Mouse (Mus musculus) hindbrain, embryonic 15.5 days (tissue): ENCODE data around the gene Ajuba. TPM values are rescaled to one million over a fixed set of nuclear protein-coding genes. Genes with fewer than 3 reads are reported as not detected.
"Not testable (repeated sequence)": the region's sequence is repeated elsewhere in the genome, so short reads cannot be mapped to it uniquely, and the experiment has no call there.

ENCODE experiments used
- ATAC-seq: fragments of 200-750 bp; cut with Nextera tagmentation; 2 replicates; pipeline ENCODE4 v1.8.0; 2017; ENCODE audit warnings: low read depth, moderate number of reproducible peaks, moderate TSS enrichment; ENCODE audit not compliant: low FRiP score
- H3K27ac ChIP-seq: fragments of 300-500 bp; sonication (generic); replicated peaks from 2 replicates; pipeline ENCODE4 v1.5.1; 2015; ENCODE audit warnings: mild to moderate bottlenecking, inconsistent platforms
- H3K27me3 ChIP-seq: fragments of 300-500 bp; sonication (generic); 2 replicates; pipeline ENCODE4 v1.6.1; 2015; ENCODE audit warnings: control low read depth, inconsistent platforms
- H3K36me3 ChIP-seq: fragments of 300-500 bp; sonication (generic); 2 replicates; pipeline ENCODE4 v1.6.1; 2015; ENCODE audit warnings: control low read depth, inconsistent platforms
- H3K4me1 ChIP-seq: fragments of 300-500 bp; sonication (generic); replicated peaks from 2 replicates; pipeline ENCODE4 v1.6.1; 2015; ENCODE audit warnings: control low read depth, inconsistent platforms
- H3K4me2 ChIP-seq: fragments of 300-500 bp; sonication (generic); 2 replicates; pipeline ENCODE4 v1.6.1; 2015; ENCODE audit warnings: moderate library complexity, mild to moderate bottlenecking, inconsistent platforms
- H3K4me3 ChIP-seq: fragments of 300-500 bp; sonication (generic); 2 replicates; pipeline ENCODE4 v1.5.1; 2015; ENCODE audit warnings: mild to moderate bottlenecking, inconsistent platforms
- H3K9ac ChIP-seq: fragments of 300-500 bp; sonication (generic); 2 replicates; pipeline ENCODE4 v1.6.1; 2015; ENCODE audit warnings: inconsistent platforms
- H3K9me3 ChIP-seq: fragments of 300-500 bp; sonication (generic); 2 replicates; pipeline ENCODE4 v1.6.1; 2016; ENCODE audit warnings: control low read depth, inconsistent platforms
- WGBS: fragments of 180-500 bp; shearing (Covaris S2); methylation state at CpG from one replicate; pipeline ENCODE4 v1.1.7; 2015; 5-methylcytosine and 5-hydroxymethylcytosine counted together
- polyA plus RNA-seq: library from polyadenylated mRNA; unstranded; fragments of >200 nt; fragmentation: Nextera tagmentation; extraction: Ambion mirVana; gene quantifications from 2 replicates; pipeline ENCODE4 v1.2.1, GENCODE M21; 2015

The Ajuba gene
- 8.7 and 9.6 TPM in 2 replicates for polyA plus RNA-seq

- no peaks in the 10 kb centered on the region for H3K36me3 ChIP-seq
- ATAC-seq, result peak; percentile 78
- peak within 1 kb of the TSS; percentile 81 for H3K4me2 ChIP-seq
- peak within 1 kb of the TSS; percentile 49 for H3K9ac ChIP-seq
- H3K27me3 ChIP-seq, result peaks cover 34% of the 10 kb centered on the region
- H3K4me3 ChIP-seq, result peak within 1 kb of the TSS; percentile 51
- H3K27ac ChIP-seq, result peak within 1 kb of the TSS; percentile 73
- WGBS, result under 1% methylated on average over 59 of the region's 66 CpGs
- peaks cover 55% of the 10 kb centered on the region for H3K4me1 ChIP-seq
- H3K9me3 ChIP-seq, result no peaks in the 10 kb centered on the region
Measured at GRCm38 (mm10) chr14:54577089-54577982, at the start of gene Ajuba. Gene Ajuba, minus strand, starts transcription at chr14:54577558.

DNA sequence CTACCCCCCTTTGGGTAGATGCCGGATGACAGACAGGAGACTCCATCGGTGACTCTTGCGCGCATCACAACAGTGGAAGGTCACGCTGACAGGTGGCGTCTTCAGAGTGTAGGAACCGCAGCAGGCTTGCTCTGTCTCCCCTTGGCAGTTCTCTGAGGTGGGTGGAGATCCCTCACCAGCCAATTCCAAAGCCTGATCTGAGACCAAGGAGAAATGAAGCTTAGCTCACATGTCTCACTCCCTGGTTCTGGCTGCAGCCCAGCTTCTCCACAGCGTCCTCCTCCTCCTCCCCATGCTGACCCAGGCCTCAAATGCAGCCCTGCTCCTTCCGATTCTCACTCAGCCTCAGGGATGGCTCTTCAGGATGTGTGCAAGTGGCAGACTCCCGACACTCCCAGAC lies 47.6 kb upstream of the Ajuba start:
- H3K9me3 ChIP-seq, result no peaks in the 10 kb centered on the region
- ATAC-seq, result no peak
- no peak overlapping the region for H3K4me3 ChIP-seq
- H3K27me3 ChIP-seq, result no peaks in the 10 kb centered on the region
- no peaks in the 10 kb centered on the region for H3K36me3 ChIP-seq
- 64% methylated on average over 10 of the region's 10 CpGs for WGBS
- H3K4me1 ChIP-seq, result no peaks in the 10 kb centered on the region
- H3K4me2 ChIP-seq, result no peak overlapping the region
- H3K27ac ChIP-seq, result no peak overlapping the region
- no peak overlapping the region for H3K9ac ChIP-seq

DNA sequence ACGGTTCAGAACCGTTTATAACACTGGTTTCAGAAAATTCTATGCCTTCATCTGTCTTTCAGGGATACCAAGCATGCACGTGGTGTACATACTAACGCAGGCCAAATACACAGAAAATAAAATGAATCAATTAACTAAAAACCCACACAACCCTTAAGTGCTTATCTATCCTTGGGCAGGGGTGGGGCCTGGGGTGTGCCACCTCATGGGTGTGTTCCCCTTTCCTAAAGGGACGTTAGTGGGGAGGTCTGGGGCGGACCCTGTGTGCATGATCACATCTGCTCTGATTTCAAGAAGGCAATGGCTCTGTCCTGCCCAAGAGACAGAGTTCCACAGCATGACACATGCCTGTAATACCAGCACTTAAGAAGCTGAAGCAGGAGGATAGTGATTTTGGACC lies 46.0 kb upstream of the Ajuba start:
- Histone ChIP-seq H3K9me3 (no peaks in the 10 kb centered on the region), H3K27ac (no peak overlapping the region), H3K4me1 (no peaks in the 10 kb centered on the region), H3K36me3 (no peaks in the 10 kb centered on the region), H3K27me3 (no peaks in the 10 kb centered on the region), H3K4me3 (no peak overlapping the region), H3K9ac (no peak overlapping the region), H3K4me2 (no peak overlapping the region)
- 92% methylated on average over 6 of the region's 6 CpGs for WGBS
- no peak for ATAC-seq

DNA sequence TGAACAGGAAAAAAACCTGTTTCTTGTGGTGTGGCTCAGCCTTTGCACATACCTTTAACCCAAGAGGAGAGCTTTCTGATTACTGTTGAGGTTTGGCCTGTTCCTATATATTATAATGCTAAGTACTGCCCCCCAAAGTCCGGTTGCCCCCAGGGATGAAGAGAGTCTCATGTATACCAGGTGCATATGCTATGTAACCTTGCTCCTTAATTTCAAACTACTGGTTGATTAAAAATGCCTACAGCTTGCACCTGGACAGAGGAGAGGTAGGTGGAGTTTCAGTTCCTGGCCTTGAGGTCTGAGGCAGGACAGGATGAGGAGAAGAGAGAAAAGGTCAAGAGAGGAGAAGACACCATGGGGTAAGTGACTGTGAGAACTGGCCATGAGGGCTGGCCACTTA lies 43.8 kb upstream of the Ajuba start, which contains the start of gene Psmb11:
Gene Psmb11 (plus strand): TSS at position 301 of the 400 bp plus-strand sequence.
- ATAC-seq, result no peak
- H3K4me3 ChIP-seq, result no peak within 1 kb of the TSS
- H3K36me3 ChIP-seq, result no peaks in the 10 kb centered on the region
- peaks cover 11% of the 10 kb centered on the region for H3K4me1 ChIP-seq
- H3K4me2 ChIP-seq, result no peak within 1 kb of the TSS
- H3K9ac ChIP-seq, result no peak within 1 kb of the TSS
- no peak within 1 kb of the TSS for H3K27ac ChIP-seq
- no peaks in the 10 kb centered on the region for H3K9me3 ChIP-seq
- 95% methylated on average over 1 of the region's 1 CpGs for WGBS
- no peaks in the 10 kb centered on the region for H3K27me3 ChIP-seq

DNA sequence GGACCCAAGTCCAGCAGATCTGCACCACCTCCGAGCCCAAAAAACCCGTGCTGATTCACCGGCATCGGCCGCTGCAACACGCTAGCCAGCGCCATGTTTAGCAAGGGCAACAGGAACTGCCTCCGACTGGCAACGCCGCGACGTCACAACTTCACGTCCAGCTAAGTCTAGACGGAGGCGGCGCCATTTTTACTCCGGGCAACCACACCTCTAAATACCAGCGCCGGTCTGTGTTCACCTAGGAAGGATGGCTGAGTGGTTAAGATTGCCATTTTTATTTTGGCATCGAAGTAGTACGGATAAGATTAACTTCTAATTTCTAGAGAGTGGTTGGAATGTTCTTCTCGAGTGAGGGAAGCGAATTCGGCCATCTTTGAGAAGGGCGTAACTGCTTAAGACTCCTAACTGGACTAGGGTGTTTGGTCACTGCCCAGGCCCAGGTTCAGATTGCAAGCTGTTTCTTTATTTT lies 40.6 kb upstream of the Ajuba start, which contains the start of gene Psmb5:
Gene Psmb5 (minus strand): TSS at position 126 of the 469 bp plus-strand sequence.
- peak within 1 kb of the TSS; percentile 87 for H3K9ac ChIP-seq
- H3K27me3 ChIP-seq, result no peaks in the 10 kb centered on the region
- peak within 1 kb of the TSS; percentile 84 for H3K27ac ChIP-seq
- peak within 1 kb of the TSS; percentile 60 for H3K4me2 ChIP-seq
- WGBS, result under 1% methylated on average over 25 of the region's 25 CpGs
- H3K4me1 ChIP-seq, result peaks cover 21% of the 10 kb centered on the region
- no peaks in the 10 kb centered on the region for H3K9me3 ChIP-seq
- H3K36me3 ChIP-seq, result peaks cover 18% of the 10 kb centered on the region
- peak within 1 kb of the TSS; percentile 79 for H3K4me3 ChIP-seq
- ATAC-seq, result peak; percentile 88

- H3K27me3 ChIP-seq, result no peaks in the 10 kb centered on the region
- H3K4me3 ChIP-seq, result peak overlapping the region; percentile 79
- peak overlapping the region; percentile 60 for H3K4me2 ChIP-seq
- WGBS, result 2% methylated on average over 36 of the region's 38 CpGs
- peaks cover 21% of the 10 kb centered on the region for H3K4me1 ChIP-seq
- peak overlapping the region; percentile 87 for H3K9ac ChIP-seq
- H3K9me3 ChIP-seq, result no peaks in the 10 kb centered on the region
- ATAC-seq, result peak; percentile 68
- peak overlapping the region; percentile 84 for H3K27ac ChIP-seq
- H3K36me3 ChIP-seq, result peaks cover 19% of the 10 kb centered on the region
Measured at GRCm38 (mm10) chr14:54617152-54617896, 40.0 kb upstream of the Ajuba start.

DNA sequence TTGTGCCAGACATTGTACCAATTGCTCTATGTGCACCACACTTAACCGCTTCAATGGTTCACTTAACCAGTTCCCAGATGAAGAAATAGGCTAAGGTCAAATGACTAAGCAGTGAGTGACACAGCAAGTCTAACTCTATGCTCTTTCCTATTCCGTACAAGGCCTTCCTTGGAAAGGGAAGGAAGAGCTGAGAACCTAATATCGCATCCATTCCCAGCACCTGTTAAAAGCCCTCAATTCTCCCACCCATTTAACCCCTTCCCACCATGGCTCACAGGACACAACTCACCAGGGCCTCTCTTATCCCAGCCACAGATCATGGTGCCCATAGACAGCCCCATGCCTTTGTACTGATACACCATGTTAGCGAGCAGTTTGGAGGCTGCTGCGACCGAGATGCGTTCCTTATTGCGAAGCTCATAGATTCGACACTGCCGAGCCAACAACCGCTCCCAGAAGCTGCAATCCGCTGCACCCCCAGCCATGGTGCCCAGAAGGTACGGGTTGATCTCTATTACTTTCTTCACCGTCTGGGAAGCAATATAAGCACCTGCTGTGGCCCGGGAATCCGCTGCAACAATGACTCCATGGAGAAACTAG lies 39.0 kb upstream of the Ajuba start:
- H3K9me3 ChIP-seq, result no peaks in the 10 kb centered on the region
- peak overlapping the region; percentile 60 for H3K4me2 ChIP-seq
- H3K4me1 ChIP-seq, result peaks cover 21% of the 10 kb centered on the region
- H3K27me3 ChIP-seq, result no peaks in the 10 kb centered on the region
- no peak overlapping the region for H3K4me3 ChIP-seq
- 91% methylated on average over 16 of the region's 16 CpGs for WGBS
- no peak for ATAC-seq
- H3K36me3 ChIP-seq, result peaks cover 24% of the 10 kb centered on the region
- H3K9ac ChIP-seq, result no peak overlapping the region
- H3K27ac ChIP-seq, result no peak overlapping the region

- H3K27me3 ChIP-seq, H3K27ac ChIP-seq, H3K9me3 ChIP-seq, H3K4me2 ChIP-seq, H3K9ac ChIP-seq, H3K4me3 ChIP-seq, ATAC-seq: not testable (repeated sequence)
- Histone ChIP-seq H3K4me1 (peaks cover 21% of the 10 kb centered on the region), H3K36me3 (peaks cover 24% of the 10 kb centered on the region)
- WGBS, result 93% methylated on average over 16 of the region's 16 CpGs
Measured at GRCm38 (mm10) chr14:54614130-54614529, 36.8 kb upstream of the Ajuba start.

DNA sequence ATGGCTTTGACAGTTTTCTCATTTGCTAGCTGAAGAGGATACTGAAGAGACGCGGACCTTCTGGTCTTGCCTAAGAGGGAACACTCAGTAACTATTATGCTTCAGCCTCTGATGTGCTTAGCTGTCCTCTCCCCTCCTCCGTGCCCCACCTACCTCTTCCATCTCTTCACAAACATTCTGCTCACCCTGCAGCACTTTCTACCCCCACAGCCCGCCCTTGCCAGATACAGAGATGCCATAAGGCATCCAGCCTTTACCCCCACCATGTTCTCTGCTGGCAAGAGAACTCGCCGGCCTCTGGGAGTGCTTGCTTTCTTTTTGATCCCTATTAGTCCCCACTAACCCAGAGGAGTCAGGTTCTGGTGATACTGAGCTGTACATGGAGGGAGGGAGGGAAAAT lies 33.3 kb upstream of the Ajuba start:
- Histone ChIP-seq H3K4me2 (no peak overlapping the region), H3K27ac (no peak overlapping the region), H3K9me3 (no peaks in the 10 kb centered on the region), H3K9ac (no peak overlapping the region), H3K4me3 (no peak overlapping the region), H3K27me3 (no peaks in the 10 kb centered on the region), H3K4me1 (peaks cover 9% of the 10 kb centered on the region), H3K36me3 (peaks cover 21% of the 10 kb centered on the region)
- 82% methylated on average over 6 of the region's 6 CpGs for WGBS
- no peak for ATAC-seq

GRCm38 (mm10) chr14:54609962-54610361 lies 32.6 kb upstream of the Ajuba start:
- Histone ChIP-seq H3K27me3 (no peaks in the 10 kb centered on the region), H3K36me3 (peaks cover 20% of the 10 kb centered on the region), H3K9ac (no peak overlapping the region), H3K4me2 (no peak overlapping the region), H3K9me3 (no peaks in the 10 kb centered on the region), H3K27ac (no peak overlapping the region), H3K4me3 (no peak overlapping the region), H3K4me1 (peaks cover 8% of the 10 kb centered on the region; the same call in 1 of the 2 replicates)
- WGBS, result 75% methylated on average over 4 of the region's 4 CpGs
- no peak for ATAC-seq

GRCm38 (mm10) chr14:54609245-54609644 lies 31.9 kb upstream of the Ajuba start:
- Histone ChIP-seq H3K9ac (no peak overlapping the region), H3K27me3 (no peaks in the 10 kb centered on the region), H3K4me2 (no peak overlapping the region), H3K36me3 (peaks cover 13% of the 10 kb centered on the region), H3K27ac (no peak overlapping the region), H3K4me3 (no peak overlapping the region), H3K9me3 (no peaks in the 10 kb centered on the region), H3K4me1 (peaks cover 15% of the 10 kb centered on the region)
- WGBS, result 75% methylated on average over 4 of the region's 4 CpGs
- no peak for ATAC-seq
